Mouse (Mus musculus) gastrocnemius, adult 18-20 months (tissue): ENCODE results near the gene Slc25a44. TPM values are rescaled to one million over a fixed set of nuclear protein-coding genes. Genes with fewer than 3 reads are reported as not detected.
"Not testable (repeated sequence)": the region's sequence is repeated elsewhere in the genome, so short reads cannot be mapped to it uniquely, and the experiment has no call there.

Experiments
- DNase-seq: peaks from one replicate; pipeline ENCODE4 v3.0.0; 2021; ENCODE audit warnings: low spot score
- total RNA-seq, 2 experiments: library from RNA; stranded (reverse); gene quantifications; 2 replicates each; pipeline ENCODE4 v1.2.3; 2021

Gene Slc25a44
- total RNA-seq, 2 experiments from 2014 or later = 18.4 to 19.1 TPM

DNA sequence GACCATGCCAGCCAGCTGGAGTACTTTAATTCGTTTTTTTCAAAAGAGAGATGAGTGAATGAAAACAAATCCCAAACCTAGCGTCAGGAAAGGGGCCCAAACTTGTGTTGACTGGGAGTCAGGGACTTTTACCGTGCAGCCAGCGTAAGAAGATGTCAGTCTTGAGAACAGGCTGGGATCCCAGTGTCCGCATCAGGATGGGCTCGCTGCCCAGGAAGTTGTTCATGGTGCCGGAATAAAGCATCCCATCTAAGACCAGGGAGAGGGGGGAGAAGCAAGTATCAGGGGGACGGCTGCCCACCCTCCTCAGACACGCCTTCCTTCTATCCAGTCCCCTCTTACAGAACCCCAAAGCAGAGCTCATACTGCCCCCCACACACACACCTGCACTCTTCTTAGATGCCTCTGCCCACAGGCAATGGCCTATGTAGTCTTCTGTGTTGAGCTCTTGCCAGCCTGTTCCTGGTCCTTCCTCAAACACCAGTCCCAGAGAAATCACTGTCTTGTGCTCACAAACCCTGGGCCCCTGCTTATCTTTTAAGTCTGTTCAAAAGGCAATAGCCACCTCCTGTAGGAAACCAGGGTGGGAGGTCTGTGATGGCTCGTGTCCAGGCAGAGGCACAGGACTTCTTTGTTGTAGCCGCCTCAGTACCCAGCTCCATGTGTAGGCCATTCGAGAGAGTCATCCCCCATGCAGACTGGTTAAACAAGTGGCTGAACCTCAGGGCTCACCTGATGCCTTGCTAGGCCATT lies 25.6 kb upstream of the Slc25a44 start:
- DNase-seq = no peak

DNA sequence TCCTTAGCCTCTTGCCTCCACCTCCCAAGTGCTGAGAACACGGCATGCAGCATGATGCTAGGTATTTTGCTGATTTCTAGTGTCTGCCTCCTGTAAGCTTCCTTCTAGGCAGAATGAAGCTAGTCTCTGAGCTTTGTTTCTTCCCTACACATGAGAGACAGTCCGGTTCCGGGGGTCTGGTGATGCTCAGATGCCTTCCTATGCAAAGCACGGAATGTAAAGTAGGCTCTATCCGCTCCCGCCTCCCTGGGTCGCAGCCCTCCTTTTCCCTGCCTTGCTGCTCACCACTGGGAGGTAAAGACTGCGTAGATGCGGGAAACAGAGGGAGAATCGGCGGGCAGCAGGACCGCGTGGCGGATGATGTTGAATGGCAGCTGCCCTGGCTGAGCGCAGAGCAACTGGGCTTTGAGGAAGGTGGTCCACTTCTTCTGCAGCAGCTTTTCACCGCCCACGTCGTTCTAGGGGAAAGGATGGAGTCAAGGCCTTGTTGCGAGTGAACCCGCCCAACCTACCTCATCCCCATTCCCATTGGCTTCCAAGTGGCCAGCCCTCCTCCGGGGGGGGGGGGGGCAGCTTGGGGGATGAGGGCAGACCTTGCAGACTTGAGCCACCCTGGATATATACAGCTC lies 24.6 kb upstream of the Slc25a44 start:
- DNase-seq = no peak

DNA sequence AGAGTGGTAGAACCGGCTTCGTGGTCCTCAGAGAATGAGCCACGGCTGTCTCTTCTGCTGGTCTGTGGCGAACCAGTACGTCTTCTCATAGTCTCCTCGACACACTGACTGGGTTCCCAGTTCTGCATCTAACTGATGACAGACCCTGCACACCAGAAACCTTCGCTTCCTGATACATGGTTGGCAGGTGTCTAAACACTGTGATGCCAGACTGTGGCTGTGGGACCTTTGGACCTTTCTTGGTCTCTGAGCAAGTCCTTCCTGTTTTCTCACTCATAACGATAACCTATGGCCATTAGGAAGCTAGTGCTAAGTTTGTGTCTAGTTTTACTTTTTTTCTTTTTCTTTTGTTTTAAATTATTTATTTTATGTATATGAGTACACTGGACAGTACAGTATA lies 23.5 kb upstream of the Slc25a44 start:
- DNase-seq = no peak

DNA sequence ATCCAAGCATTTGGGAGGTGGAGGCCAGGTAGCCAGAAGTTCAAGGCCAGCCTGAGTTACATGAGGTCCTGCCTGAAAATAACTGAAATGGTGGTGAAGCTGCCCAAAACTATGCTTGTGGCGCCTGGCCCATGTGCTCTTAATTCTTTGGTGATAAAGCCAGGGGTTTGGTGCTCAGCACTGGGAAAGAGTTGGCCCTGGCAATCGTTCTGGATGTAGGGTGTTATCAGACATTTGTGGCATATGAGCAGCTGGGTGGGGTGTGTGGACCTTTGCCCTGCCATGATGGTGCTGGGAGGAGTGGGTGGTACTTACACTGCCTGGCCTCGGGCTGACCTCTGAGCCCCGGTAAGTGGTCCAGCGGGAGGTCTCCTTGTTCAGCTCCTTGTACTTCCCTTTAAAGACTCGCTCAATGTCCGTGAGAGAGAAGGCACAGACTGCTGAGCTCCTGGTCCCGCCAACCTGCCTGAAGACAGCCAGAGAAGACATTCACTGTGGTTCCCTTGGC lies 22.8 kb upstream of the Slc25a44 start:
- DNase-seq = no peak

DNA sequence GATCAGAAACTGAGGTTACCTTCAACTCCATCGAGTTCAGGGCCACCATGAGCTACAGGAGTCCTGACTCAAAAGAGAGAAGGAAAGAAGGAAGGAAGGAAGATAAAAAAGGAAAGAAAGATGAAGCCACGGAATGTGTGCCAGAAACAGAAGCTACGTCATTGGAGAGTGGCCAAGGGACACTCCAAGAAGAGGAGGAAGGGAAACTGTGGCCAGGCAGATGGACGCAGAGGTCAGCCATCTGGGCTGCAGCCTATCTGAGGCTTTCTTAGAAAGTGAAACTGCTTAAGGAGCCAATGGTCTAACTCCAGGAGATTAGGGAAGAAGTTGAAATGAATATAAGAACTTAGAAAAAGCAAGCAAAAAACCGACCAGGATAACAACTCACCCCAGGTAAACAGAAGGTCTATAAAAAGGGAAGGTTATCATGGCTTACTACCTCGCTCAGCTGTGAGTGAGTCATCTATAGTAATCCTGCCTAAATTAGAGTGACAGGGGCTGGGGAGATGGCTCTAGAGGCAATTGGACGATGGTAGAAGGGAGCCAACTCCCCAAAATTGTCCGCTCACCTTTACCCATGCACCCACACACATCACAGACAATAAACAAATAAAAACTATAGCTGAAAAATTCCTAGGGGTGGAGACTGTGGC lies 21.7 kb upstream of the Slc25a44 start:
- DNase-seq = no peak

DNA sequence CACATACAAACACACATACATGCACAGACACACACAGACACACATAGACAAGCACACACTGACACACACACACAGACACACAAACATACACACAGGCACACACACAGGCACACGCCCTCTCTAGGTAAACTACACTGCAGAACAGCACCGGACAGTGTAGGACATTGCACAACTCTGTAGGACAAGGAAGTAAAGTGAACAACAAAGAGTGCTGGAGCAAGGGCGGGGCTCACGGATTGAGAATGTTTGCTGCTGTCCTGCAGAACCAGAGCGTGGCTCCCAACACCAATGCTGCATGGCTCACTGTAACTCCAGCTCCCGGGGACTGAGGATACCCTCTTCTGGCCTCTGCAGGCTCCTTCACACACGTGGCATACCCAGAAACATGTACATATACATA lies 17.9 kb upstream of the Slc25a44 start:
- DNase-seq = no peak

DNA sequence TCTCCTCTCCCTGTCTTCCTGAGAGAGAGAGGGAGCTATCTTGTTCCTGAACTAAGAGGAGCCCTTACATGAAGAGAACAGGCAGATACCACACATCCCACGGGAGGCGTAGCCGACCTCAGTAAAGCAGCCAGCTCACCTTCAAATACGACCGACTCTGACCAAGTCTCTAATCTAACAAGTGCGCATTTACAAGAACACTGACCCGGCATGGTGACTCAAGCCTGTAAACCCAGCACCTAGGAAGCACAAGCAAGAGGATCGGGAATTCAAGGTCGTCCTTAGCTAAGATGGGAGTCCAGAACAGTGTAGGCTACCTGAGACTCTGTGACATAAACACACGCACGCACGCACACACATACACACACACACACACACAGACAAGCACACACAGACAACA lies 17.5 kb upstream of the Slc25a44 start:
- DNase-seq = no peak

DNA sequence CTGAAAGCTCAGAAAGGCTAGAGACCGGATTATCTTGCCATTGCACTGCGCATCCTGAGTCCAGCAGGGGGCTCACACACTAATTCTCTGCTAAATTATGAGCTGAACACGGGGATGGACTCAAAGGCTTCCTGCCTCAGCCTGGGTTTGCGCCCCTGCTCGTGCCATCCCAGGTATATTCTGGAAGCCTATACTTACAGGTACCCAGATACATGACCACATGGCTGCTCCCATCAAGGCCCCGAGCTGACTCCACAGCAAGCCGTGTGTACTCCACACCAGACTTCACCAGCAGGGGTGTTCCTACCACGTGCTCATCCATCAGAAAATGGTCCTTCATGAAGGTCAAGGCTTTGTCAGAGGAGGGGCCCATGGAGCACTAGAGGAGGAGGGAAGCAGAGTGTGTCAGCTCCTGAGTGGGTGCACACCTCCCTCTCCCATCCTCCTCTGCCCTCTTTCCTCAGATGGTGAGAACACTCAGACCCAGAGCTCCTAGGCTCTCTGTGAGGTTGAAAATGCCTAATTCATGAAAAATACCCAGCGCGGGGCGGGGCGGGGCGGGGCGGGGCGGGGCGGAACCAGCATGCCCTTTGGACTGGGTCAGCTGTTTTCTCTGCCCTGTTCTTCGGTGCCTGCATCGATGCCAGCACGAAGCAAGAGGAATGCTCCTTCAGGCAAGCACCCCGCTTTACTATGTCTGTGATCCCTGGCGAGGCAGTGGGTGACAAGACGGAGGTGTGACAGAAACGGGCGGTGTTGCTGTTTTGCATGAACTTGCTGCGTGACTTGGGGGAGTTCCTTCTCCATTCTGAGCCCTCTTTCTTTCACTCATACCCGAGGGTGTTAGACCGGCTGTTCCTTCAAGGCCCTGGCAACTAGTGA lies 15.8 kb upstream of the Slc25a44 start:
- DNase-seq = no peak

DNA sequence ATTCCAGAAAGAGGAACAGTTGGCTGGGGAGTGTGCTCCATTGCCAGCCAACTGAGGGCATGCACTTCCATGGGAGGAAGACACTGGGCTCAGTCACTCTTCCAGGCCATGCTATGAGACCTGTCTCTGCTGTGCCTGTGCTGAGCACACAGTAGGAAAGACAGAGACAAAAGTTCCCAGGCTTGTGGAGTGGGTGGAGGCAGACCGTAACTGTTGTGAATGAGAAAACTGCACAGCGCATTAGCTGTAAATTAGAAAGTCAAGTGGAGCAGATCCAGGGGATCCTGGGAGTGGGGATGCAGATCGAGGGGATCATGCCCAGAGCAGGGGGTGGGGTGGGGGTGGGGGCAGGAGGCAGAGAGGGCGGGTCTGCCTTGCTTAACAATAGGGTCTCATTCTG lies 14.6 kb upstream of the Slc25a44 start:
- DNase-seq = no peak

DNA sequence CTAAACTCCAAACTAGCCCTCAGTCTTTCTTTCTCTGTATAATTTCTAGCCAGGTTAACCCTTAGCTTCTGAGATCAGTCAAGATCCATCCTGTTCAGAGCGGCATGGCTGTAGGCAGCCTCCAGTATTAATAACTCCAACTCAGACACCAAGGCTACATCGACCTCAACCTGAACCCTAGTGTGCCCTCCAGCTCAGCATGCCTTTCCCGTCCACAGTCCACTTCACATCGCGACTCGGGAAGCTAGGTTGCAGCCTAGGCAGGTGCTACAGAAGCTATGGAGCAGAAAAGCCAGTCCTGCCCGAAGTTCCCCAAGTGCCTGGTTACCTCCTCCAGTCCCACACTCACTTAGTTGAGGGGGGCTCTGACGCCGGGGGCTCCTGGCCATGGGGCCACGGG lies 12.5 kb upstream of the Slc25a44 start:
- DNase-seq = no peak

DNA sequence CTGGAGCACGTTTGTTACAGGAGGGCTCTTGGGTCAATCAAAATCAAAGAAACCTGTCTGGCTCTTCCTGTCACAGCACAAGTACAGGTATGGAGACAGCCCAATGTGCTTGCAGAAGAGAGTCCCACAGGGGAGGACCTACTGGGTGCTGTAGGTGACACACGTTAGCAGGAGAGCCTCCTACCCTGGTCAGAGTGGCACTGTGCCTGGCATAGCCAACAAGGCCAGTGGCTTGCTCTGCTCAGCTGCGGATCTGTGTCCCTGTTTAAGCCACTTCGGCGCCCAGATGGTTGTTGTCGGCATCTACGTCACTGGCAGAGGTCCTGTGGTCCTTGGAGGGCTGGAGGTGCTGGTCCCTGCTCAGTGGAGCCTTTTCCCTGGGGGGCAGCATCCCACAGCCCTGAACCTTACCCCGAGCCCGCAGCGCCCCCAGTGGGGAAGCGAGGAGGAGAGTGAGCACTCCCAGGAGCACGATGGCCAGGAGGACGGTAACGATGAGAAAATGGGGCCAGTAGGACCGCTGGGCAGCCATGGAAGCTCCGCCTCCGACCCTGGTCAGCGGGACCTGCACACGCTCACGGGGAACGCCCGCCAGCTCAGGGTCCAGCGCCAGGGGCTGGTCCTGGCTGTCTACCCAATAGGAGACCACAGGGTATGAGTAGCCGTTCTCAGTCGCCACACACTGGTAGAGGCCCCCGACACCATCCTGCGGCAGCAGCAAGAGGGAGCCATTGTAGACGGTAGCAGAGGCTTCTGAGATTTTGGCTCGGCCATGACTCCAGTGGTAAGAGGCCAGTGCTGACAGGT lies 11.7 kb upstream of the Slc25a44 start:
- DNase-seq = peak; percentile 45

DNA sequence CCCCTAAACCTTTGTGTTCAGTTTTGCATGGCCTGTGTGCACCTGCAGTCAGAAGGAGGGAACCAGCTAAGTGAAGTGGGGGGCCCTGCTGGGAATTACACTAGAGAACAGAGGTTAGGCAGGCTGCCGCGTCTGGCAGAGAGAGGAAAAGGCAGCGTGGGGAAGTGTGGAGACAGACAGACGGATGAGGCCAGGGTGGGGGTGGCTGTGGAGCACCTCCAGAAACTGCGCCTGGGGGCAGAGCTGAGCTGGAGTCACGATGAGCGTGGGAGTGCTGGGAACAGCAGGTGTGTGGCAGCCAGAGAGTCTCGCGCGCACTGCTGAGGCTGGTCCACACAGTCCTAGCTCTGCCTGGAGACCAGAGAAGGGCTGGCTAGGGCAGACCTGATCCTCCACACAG lies 10.6 kb upstream of the Slc25a44 start:
- DNase-seq = no peak

DNA sequence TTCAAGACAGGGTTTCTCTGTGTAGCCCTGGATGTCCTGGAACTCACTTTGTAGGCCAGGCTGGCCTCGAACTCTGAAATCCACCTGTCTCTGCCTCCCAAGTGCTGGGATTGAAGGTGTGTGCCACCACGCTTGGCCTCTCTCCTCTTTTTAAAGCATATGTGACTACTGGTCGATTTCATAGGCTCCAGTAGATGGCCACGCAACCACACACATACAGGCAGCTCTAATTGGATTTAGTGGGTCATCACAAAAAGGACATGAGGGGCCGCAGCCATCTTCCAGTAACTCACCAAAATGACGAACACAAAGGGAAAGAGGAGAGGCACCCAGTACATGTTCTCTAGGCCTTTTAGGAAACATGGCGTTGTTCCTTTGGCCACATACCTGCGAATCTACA lies 3.7 kb upstream of the Slc25a44 start:
- DNase-seq = not testable (repeated sequence)

DNA sequence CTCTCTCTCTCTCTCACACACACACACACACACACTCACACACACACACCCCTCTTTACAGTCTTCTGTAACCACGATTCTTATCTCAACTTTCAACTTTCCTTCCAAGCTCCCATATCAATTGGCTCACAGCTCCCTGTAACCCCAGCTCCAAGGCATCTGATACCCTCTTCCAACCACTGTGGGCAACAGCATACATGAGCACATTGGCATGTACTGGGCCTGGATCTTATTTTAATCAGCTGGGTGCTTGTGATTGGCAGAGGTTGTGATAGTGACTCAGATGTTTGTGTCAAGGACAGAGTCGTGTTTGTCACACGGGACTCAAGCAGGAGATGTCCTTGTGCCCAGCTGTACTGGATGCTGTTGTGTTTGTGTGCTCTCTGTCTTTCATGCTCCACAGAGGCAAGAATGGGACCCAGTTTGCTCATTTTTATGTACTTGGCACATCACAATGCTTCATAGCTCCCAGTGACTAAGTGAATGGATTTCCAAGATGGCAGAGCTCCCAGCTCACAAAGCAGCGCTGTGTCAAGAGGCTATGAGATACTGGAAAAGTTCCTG lies 2.5 kb upstream of the Slc25a44 start:
- DNase-seq = peak; percentile 70

DNA sequence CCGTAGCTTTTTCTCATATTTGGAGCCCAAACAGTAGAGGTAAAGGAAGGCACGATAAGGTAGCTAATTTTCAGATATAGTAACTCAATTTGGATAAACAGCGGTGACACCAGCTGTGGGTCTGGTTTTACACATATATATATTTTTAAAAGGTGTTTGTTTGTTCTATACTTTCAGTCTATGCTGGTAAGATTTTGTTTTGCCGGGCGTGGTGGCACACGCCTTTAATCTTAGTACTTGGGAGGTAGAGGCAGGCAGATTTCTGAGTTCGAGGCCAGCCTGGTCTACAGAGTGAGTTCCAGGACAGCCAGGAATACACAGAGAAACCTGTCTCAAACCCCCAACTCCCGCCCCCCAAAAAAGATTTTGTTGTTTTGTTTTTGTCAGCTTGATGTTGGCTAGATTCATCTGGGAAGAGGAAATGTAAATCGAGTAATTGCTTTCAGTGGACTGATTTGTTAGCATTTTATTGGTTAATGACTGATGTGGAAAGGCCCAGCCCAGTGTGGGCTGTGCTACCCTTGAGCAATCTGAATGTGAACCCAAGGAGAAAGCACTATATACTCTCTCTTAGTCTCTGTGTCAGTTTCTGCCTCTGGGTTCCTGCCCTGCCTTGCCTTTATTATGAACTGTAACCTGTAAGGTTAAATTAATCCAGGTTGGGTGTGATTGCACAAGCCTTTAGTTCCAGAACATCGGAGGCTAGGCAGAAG lies 925 bp upstream of the Slc25a44 start:
- no peak for DNase-seq

DNA sequence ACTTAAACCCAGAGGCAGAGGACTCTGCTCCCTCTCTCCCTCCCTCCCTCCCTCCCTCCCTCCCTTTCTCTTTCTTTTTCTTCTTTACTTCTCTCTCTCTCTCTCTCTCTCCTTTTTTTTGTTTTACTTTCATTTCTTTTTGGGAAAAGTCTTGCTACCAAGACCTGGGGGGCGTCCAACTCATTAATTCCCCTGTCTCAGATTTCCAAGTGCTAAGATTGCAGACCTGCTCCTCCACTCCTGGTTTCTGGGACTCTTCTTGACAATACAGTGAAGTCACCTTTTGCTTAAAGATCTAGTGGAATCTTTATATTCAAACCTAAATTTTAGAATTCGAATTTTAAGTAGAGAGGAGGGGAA lies 371 bp upstream of the Slc25a44 start:
- DNase-seq = no peak

DNA sequence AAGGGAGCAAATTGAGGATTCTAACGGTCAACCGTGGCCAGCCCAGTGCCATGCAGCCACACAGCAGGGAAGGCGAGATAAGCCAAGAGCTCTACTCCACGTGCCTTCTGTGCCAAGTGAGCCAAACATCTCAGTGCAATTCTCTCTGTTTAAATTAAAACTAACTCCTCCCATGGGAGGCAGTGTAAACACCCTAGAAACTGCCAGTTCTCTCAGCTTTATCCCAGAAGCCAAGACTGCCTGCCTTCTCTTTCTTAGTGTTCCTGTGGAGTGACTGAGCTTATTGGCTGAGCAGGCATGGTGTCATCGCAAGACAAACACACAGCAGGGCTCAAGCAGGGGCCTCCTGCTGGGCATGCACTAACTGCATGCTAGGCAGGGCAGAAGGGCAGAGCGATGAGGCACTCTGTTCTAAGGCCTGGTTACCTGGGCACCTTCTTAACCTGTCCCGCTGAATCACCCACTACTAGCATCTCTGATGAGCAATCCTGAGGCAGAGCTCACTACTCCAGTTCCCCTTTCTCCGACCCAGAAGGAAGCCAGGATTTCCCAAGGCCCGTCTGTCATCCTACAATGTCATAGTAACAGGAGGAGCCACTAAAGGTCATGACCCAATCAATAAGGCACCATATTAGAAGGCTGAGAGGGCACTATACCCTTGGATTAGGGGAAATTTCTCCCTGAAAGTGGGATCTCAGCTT lies 2.8 kb downstream of the Slc25a44 start:
- DNase-seq = no peak

DNA sequence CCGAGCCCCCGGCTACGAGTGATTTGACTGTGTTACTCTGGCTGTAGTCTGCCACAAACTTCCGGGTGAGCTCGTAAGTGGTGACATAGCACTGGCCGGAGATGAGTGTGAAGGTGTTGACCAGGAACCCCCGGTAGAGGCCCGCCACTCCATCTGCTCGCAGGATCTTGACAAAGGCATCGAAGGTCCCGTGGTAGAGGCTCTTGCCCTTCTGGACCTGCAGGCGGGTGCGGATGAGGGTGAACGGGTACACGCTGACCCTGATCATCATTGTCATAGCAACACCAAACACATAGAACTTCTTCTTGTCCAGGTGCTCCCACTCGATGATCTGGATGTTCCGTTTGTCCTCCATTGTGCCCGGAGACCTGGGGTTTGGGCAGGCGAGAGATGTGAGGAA lies 4.2 kb downstream of the Slc25a44 start:
- DNase-seq = no peak

DNA sequence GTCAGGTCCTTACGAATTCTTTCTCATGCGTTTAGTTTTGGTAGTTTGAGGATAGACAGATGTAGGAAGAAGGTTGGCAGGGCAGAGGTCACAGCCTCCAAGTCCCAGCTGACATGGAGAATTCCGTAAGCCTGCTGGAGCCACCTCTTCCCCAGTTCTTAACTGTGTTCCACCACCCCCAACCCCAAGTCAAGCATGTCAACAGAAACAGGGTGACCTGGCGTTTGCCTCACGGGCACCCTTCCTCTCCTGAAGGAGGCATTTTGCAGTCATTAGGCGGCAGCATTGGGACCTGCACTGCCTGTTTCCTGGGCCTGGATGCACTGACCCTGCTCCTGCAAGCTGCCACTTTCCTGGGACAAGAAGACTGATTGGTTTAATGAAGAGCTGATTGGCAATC lies 6.9 kb downstream of the Slc25a44 start:
- no peak for DNase-seq
